Mouse (Mus musculus): ENCODE data around the gene Slc34a1. TPM values are rescaled to one million over a fixed set of nuclear protein-coding genes. Genes with fewer than 3 reads are reported as not detected.
A peak's percentile ranks its signal among the peaks of the same experiment; 100 is the strongest.

The Slc34a1 gene
- total RNA-seq, 2 experiments from 2014 or later, result not detected

GRCm38 (mm10) chr13:55403266-55403665 lies 5.3 kb downstream of the Slc34a1 start:
- intact Hi-C loops (cut with DNase I), result no loop called here
- DNase-seq (ENCODE audit: extremely low spot score in 1 of 2, low spot score in 2 of 2), result no peak

GRCm38 (mm10) chr13:55403935-55404852 lies 6.2 kb downstream of the Slc34a1 start:
- no peak for DNase-seq (ENCODE audit: extremely low spot score in 1 of 2, low spot score in 2 of 2)

GRCm38 (mm10) chr13:55404853-55405782 lies 7.1 kb downstream of the Slc34a1 start:
- intact Hi-C loops (cut with DNase I), result loop anchor here (2.0 kb wide), 1 partner anchor 112 kb away; no protein-coding TSS in a partner anchor
- peak; percentile 77 to 83 for DNase-seq (ENCODE audit: extremely low spot score in 1 of 2, low spot score in 2 of 2)

More at GRCm38 (mm10) chr13:55403935-55404852, 6.2 kb downstream of the Slc34a1 start:
- intact Hi-C loops (cut with DNase I), result loop anchor here (2.0 kb wide), 1 partner anchor 113 kb away; no protein-coding TSS in a partner anchor

GRCm38 (mm10) chr13:55405783-55406390 lies 7.9 kb downstream of the Slc34a1 start:
- intact Hi-C loops (cut with DNase I), result loop anchor here (2.0 kb wide), 1 partner anchor 111 kb away; no protein-coding TSS in a partner anchor
- no peak for DNase-seq (ENCODE audit: extremely low spot score in 1 of 2, low spot score in 2 of 2)

GRCm38 (mm10) chr13:55407341-55407740 lies 9.4 kb downstream of the Slc34a1 start:
- intact Hi-C loops (cut with DNase I), result no loop called here
- DNase-seq (ENCODE audit: extremely low spot score in 1 of 2, low spot score in 2 of 2), result no peak

GRCm38 (mm10) chr13:55408546-55409120 lies 10.6 kb downstream of the Slc34a1 start:
- intact Hi-C loops (cut with DNase I), result no loop called here
- DNase-seq (ENCODE audit: extremely low spot score in 1 of 2, low spot score in 2 of 2), result no peak

GRCm38 (mm10) chr13:55411826-55412225 lies 13.8 kb downstream of the Slc34a1 start:
- intact Hi-C loops (cut with DNase I), result no loop called here
- no peak for DNase-seq (ENCODE audit: extremely low spot score in 1 of 2, low spot score in 2 of 2)

- intact Hi-C loops (cut with DNase I), result no loop called here
- no peak for DNase-seq (ENCODE audit: extremely low spot score in 1 of 2, low spot score in 2 of 2)
Measured at GRCm38 (mm10) chr13:55412643-55413307, 14.8 kb downstream of the Slc34a1 start.

- DNase-seq (ENCODE audit: extremely low spot score in 1 of 2, low spot score in 2 of 2), result peak in 1 of 2 experiments; percentile 47
- intact Hi-C loops (cut with DNase I), result no loop called here
Measured at GRCm38 (mm10) chr13:55413333-55413732, 15.3 kb downstream of the Slc34a1 start.

GRCm38 (mm10) chr13:55414743-55415380 lies 16.9 kb downstream of the Slc34a1 start, which contains the start of gene Pfn3:
Pfn3 (minus strand) TSS chr13:55415232.
- DNase-seq (ENCODE audit: extremely low spot score in 1 of 2, low spot score in 2 of 2), result peak; percentile 74 to 85
- intact Hi-C loops (cut with DNase I), result no loop called here

- intact Hi-C loops (cut with DNase I), result no loop called here
Measured at GRCm38 (mm10) chr13:55418004-55418403, 20.0 kb downstream of the Slc34a1 start.

GRCm38 (mm10) chr13:55419142-55419541 lies 21.2 kb downstream of the Slc34a1 start:
- no peak for DNase-seq (ENCODE audit: extremely low spot score in 1 of 2, low spot score in 2 of 2)
- intact Hi-C loops (cut with DNase I), result no loop called here

More at GRCm38 (mm10) chr13:55418004-55418403, 20.0 kb downstream of the Slc34a1 start:
- DNase-seq (ENCODE audit: extremely low spot score in 1 of 2, low spot score in 2 of 2), result peak; percentile 60 to 90

- intact Hi-C loops (cut with DNase I), result loop anchor here (2.0 to 5.0 kb wide), 2 partner anchors 51 to 92 kb away; partner anchors contain the start of gene Pdlim7
- peak in 1 of 2 experiments; percentile 44 for DNase-seq (ENCODE audit: extremely low spot score in 1 of 2, low spot score in 2 of 2)
Measured at GRCm38 (mm10) chr13:55420018-55420932, 22.3 kb downstream of the Slc34a1 start.

- intact Hi-C loops (cut with DNase I), result loop anchor here (2.0 to 5.0 kb wide), 2 partner anchors 50 to 91 kb away; partner anchors contain the start of gene Pdlim7
- DNase-seq (ENCODE audit: extremely low spot score in 1 of 2, low spot score in 2 of 2), result peak; percentile 45 to 77
Measured at GRCm38 (mm10) chr13:55420933-55421800, 23.2 kb downstream of the Slc34a1 start.

GRCm38 (mm10) chr13:55426613-55427012 lies 28.6 kb downstream of the Slc34a1 start, which contains the start of gene F12:
F12 (minus strand) TSS chr13:55426793.
- no peak for DNase-seq (ENCODE audit: extremely low spot score in 1 of 2, low spot score in 2 of 2)
- intact Hi-C loops (cut with DNase I), result no loop called here
